Mouse (Mus musculus) erythroblast, embryonic 14.5 days (primary cell): ENCODE results near the gene Hdgfl3.

ENCODE experiments used
- GATA1 ChIP-seq: IDR thresholded peaks from 2 replicates; pipeline ENCODE4 v1.6.1; 2012; ENCODE audit warnings: low read length, inconsistent platforms, mixed read lengths
- TAL1 ChIP-seq: IDR thresholded peaks from 3 replicates; pipeline ENCODE4 v1.6.1; 2012; ENCODE audit warnings: low read length, inconsistent platforms, mixed read lengths

- TF ChIP-seq GATA1 (no peak), TAL1 (no peak)
Measured at GRCm38 (mm10) chr7:81904094-81904493, 30.2 kb downstream of the Hdgfl3 start.
